Mouse (Mus musculus): ENCODE data around the gene Ren1.

Ren1 gene

DNA sequence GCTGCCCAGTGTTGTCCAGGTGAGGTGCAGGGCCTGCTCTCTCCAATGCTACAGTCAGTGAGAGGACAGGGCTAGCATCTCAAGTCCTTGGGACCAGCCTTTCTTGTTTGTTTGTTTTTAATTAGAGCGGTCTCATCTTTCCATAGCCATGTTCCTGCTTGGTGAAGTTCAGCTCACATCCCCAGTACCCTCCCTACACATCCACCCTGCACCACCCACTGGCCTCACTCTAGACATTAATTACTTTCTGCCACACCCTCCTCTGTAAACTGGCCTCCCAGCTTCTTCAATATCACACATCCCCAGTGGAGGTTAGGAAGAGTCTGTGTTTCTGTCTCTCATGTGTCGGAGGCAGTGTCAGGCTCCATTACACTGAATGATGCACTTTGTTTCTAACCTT is 6.0 kb upstream of the Ren1 start:
- DNase-seq (ENCODE audit: low read depth, low spot score): no peak

DNA sequence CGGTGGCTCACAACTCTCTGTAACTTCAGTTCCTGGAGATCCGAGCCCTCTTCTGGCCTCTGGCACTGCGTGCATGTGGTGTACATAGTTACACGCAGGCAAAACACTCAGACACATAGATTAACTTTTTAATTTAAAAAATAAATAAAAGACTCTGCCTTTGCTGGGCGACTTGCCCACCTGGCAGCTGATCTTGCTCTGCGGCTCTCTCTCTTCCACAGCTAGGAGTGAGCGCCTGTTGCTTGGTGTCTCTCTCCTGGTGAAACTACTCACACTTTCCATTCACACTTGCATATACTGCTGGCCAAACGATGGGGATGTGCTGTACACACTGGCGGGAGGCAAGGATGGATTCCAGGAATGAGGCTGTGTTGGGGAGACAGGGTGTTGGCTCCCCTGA is 3.8 kb upstream of the Ren1 start:
- DNase-seq (ENCODE audit: low read depth, low spot score): no peak

DNA sequence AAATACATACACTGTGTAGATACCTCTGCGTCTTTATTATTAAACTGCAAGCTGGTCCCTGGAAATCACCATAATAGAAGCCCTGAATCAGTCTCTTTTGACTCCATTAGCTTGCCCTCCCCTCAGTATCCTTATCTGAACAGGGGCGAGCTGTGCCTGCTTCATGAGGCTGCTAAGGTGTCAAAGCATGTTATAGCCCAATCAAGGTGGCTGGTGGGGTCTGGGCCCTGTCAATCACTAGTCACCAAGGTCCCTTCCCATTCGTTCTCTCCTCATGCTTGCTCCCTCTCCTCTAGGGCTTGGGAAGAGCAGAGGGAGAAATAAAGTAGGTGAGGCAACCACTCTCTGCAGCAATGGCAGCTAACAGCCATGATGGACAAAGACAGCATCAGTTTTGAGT is 3.1 kb upstream of the Ren1 start:
- no peak for DNase-seq (ENCODE audit: low read depth, low spot score)

DNA sequence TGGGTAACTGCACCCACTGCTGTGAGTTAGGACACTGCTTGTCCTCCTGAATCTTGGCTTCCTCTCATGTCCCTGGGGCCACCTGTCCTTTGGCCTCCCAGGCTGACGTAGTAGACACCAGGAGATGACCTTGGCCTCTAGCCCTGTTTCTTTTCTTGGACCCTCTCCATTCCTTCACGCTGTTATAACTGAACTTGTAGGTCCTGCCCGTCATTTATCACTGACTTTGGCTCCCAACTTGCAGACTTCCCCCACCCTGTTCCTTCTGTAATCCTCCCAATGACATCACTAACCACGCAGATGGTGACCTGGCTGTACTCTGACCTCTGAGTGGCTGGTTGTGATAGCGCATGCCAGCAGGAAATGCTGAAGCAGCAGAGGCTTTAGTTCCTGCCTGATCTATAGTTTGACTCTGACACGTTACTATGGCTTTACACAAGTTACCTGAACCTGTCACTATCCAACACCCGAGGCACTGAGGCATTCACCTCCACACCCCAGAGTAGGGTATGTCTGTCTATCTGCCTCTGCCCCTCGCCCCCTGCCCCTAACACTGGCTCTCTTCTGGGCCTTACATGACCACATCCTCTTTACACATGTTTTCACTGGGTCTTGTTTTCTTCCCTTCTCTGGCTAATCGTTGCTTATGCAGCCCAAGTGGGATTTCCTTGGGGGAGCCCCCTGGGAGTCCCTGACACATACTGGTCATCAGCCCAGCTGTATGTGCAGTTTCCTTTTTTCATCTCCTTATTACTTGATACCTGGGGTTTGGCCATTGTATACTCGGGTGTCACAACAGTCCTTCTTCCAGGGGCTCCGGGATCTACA is 2.4 kb upstream of the Ren1 start:
- no peak for DNase-seq (ENCODE audit: low read depth, low spot score)

DNA sequence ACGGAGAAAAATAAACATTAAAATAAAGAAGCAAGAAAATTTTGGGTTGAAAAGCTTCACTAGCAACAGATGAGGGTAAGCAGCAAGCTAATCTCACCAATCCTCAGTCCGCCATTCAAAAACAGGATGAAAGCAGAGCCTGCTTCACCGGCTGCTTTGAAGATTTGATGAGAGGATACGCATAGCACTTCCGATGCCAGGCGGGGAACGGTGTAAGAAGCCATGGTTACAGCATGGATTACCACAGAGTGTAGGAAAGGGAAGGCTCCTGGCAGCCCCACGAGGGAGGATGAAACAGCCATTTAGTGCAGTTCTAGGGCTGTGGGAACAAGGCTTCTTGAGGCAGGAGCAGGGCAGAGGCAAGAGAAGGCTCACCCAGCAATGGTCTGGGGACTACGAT is 1.5 kb downstream of the Ren1 start:
- no peak for DNase-seq (ENCODE audit: low read depth, low spot score)

DNA sequence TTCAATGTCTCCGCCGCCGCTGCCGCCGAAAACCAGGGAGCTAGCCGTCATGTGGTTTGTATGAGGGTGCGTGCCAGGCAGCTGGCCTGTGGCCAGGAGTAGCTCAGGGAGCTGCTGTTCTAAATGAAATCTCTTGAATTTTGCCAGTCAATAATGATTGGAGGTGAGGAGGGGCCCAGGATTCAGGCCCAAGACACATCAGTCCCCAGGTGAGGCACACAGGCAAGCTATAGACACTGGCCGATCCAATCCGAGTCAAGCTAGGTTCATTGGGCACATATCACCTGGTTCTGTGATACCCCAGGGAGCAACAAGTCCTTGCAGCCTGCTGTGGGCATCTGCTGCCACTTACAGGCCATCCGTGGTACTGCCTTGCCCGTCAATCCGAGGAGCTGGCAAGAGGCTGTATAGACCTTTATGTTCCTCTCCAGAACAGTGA is 3.1 kb downstream of the Ren1 start:
- no peak for DNase-seq (ENCODE audit: low read depth, low spot score)

DNA sequence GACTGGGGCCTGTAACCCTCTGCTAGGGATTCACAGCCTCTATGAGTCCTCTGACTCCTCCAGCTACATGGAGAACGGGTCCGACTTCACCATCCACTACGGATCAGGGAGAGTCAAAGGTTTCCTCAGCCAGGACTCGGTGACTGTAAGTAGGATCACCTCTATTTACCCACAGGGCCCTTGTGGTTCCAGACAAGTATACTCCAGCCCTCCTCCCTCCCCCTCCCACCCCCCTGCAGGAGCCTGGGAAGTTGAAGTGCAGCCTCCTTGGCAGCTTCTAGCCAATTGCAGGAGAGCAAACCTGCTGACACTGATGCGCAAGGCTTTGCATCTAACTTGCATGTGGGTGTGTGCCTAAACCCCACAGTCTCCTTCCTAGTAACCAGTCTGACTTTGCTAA is 5.2 kb downstream of the Ren1 start:
- no peak for DNase-seq (ENCODE audit: low read depth, low spot score)

DNA sequence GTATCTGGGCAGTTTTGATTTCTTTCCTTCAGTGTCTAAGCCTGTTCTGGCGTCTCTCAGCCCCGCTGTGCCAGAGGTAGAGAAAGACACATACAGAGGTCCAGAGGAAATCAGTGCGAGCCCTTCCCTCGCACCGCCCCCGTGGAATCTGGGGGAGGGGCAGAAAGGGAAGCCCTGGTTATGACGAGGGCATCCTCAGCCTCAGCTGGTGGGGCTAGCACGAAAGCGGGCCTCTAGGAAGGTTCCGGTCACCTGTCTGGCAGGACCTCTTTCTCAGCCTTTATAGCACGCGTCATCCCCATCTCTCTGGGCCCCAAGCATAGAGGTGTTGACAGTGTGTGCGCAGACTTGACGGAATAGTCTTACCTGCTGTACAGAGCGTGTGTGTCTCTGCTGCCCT is 5.6 kb downstream of the Ren1 start:
- DNase-seq (ENCODE audit: low read depth, low spot score): no peak

DNA sequence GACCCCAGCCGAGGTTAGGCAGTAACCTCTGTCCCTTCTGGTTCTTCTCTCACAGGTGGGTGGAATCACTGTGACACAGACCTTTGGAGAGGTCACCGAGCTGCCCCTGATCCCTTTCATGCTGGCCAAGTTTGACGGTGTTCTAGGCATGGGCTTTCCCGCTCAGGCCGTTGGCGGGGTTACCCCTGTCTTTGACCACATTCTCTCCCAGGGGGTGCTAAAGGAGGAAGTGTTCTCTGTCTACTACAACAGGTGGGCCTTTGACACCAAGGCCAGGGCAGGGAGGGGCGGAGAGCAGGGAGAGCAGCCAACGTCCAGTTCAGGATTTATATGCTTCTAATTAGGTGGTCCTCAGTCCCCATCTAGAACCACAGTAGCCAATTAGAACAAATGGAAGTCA is 6.0 kb downstream of the Ren1 start:
- DNase-seq (ENCODE audit: low read depth, low spot score): no peak

DNA sequence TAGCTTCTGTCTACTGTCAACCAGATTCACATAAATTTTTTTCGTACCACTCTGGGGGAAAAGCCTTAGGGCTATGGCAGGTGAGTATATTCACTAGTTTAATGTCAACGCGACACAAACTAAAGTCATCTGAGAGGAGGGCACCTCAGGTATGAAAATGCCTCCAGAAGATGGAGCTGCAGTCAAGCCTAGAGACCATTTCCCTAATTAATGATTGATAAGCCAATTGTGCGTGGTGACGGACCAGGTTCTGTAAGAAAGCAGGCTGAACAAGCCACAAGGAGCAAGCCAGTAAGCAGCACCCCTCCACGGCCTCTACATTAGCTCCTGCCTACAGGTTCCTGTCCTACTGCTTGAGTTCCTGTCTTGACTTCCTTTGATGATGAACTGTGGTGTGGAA is 10.7 kb downstream of the Ren1 start:
- DNase-seq (ENCODE audit: low read depth, low spot score): no peak

DNA sequence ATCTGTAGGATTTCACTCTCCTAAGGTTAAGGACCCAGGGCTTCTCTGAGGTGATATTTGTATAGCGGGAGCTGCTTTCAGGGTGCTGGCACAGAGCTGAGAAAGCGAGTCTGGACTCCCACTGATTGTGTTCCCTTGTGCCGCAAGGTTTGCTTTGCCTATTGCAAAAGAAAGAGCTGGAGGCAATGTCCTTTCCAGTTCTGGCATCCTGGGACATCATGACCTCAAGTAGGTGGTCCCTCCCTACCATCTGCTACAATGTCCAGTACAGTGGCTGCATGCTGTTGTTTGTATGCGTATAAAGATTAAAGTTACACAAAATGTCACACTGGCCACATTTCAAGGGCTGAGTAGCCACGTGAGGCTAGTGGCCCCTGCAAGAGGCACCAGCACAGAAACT is 11.8 kb downstream of the Ren1 start:
- DNase-seq (ENCODE audit: low read depth, low spot score): no peak

DNA sequence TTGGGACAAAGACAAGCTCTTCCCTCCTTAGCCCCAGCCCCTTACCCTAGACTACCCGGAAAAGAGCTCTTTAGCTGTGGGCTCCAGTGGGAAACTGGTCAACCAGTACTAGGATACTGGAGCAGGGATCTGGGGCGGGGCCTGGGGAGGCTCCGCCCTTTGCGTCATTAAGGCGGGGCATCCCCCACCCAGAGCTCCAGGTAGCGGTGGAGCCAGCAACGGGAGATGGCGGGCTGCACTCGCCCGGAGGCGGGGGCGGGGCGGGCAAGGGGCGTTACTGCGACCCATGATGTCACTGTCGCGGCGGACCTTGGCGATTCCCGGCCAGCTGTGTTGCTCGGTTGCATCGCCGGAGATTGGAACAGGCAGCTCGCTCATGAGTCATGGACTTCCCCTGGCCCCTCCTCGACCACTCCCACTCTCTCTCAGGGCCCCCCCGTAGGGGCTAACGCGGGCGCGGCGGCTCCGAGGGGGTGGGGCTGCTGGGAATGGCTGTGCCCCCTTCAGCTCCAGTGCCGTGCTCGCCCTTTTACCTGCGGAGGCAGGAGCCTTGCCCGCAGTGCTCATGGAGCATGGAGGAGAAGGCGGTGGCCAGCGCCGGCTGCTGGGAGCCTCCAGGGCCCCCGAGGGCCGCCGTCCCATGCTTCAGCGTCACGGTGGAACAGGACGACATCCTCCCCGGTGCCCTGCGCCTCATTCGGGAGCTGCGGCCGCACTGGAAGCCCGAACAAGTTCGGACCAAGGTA is 13.1 kb downstream of the Ren1 start, which contains the start of gene Etnk2:
TSS of gene Etnk2 (plus strand) at position 297 of the 746 bp plus-strand sequence.
- no peak for DNase-seq (ENCODE audit: low read depth, low spot score)

DNA sequence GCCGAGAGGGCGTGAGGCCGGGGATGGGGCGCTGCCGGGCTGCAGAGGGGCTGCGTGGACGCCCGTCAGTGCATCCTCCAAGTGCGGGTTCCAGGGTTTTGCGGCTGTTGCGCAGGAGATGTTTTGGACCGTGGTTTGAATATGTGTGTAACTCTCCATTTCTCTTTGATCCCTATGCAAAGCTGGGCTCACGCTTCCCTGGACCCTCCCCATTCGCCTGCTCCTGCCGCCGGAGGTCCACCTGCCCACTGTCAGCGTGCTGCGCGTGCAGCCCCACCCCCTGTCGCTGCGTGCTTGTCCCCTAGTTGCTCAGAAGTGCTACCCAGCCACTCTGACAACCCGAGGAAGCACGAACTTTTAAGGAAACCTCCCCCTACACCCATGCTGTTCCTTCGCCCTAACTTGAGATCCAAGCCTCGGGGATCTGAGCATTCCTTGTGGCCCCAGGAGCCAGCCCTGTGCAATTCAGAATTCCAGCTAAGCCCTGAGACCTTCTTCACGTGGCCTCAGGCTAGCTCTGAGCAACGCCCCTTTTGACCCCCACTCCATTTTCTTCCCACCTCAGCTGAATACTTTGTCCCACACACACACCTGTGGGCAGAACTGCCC is 13.8 kb downstream of the Ren1 start:
- no peak for DNase-seq (ENCODE audit: low read depth, low spot score)

DNA sequence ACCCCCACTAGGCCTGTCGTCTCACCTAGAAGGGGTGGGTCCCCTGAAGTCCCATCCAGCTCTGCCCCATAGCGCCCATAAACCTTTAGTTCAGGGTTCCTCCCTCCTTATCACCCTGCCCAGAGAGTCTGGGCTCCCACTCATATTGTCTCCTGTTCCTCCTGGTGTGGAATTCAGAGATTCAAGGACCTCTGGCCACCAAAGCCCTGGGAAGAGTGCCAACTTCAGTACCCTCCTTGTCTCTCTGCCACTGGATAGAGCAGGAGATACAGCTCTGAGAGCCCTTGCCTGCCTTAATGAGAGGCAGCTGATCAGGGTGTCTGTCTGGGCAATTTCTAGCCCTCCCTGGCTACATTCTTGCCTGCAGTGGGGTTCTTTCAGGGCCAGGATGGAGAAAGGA is 14.6 kb downstream of the Ren1 start:
- no peak for DNase-seq (ENCODE audit: low read depth, low spot score)

DNA sequence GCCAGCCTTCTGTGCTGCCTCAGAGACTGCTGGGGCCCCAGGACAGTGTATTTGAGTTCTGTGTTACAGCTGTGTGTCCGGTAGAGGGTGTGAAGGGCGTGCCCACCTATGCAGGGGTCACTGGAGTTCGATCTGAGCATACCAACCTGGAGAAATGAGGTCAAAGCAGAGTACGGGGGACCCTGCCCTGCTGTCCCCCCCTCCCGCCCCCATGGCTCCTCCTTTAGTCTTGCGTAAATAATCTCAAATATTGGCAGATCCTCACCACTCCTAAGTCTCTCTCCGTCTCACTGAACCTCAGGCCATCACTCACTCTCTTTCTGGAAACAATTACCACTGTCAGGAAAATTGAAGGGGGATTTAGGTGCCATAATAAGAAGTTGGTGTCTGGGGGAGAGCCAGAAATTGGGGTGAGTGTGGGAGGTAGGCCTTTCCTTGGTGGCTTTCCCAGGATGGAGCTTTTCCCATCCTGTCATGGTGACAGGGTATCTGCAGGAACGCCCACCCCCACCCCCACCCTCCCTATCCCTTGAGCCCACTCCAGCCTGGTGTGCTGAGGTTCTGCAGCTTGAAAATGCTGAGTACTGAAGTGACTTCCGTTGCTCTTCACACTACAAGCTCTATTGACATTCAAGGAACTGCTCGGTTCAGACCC is 16.8 kb downstream of the Ren1 start:
- DNase-seq (ENCODE audit: low read depth, low spot score): no peak

DNA sequence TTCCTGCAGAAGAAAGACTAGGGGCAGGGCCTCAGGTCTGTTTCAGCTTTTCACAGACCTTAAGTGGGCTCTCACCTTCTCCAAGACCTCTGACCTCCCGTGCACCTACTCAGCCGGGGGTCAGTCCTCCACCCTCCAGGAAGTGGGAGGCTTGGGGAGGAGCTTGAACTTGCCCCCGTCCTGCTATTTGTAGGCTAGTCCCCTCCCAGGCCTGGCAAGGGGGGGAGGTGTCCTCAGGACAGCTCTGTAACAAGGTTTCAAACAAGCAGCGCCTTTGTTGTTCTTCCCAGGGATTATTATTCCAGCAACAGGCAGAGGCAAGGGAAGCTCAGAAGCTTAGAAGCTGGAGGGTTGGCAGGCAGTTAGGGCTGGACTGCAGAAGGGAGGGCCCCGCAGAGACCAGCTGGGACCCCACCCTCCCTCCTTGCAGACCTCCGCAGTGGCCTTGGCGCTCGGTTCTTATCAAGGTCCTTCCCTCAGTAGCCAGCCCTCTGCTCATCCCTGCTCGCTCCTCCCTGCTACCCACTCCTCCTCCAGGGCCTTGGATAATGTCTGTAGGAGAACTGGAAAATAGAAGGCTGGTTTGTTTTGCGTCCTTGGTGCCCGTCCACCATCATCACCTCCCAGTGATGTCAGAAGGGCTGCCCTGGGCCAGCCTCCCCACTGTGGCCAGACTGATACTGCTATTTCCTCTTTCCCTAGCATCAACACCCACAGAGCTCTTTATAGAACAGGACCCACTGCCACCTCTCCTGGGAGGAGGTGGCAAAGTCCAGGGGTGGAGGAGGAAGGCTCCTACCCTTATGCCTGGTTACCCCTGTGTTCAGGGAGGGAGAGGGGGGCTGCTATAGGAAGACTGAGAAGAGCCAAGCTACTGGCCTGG is 17.5 kb downstream of the Ren1 start:
- DNase-seq (ENCODE audit: low read depth, low spot score): no peak

DNA sequence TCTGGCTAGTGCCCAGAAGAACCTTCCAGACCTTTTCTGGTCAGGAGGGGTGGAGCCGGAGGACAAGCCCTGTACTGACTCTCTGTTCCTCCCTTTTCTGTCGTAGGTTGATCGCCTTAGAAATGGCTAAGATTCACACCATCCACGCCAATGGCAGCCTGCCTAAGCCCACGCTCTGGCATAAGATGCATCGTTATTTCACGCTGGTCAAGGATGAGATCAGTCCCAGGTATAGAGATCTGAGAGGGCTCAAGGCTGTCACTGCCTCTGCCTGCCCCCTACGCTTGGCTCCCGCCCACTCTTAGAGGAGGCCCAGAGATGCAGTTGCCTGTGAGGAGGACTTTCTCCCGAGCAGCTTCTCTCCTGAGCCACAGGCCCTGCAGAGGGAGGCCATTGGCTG is 18.3 kb downstream of the Ren1 start:
- no peak for DNase-seq (ENCODE audit: low read depth, low spot score)

DNA sequence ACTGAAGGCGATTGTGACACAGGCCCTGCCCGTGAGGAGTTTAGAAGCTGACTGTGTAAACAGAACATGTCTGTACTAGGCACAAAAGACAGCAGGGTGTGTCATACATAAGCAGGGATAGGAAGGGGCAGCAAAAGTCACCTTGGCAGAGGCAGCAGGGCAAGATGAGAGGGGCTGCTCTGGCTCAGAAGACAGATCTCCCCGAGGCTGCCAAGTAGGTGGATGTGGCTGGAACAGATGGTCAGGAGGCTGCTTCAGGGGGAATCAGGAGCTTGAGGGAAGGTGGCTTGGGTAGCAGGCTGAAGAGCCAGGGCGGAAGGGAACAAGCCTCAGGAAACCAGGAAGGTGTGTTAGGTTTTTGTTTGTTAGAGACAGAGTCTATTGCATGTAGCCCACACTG is 20.0 kb downstream of the Ren1 start:
- no peak for DNase-seq (ENCODE audit: low read depth, low spot score)

DNA sequence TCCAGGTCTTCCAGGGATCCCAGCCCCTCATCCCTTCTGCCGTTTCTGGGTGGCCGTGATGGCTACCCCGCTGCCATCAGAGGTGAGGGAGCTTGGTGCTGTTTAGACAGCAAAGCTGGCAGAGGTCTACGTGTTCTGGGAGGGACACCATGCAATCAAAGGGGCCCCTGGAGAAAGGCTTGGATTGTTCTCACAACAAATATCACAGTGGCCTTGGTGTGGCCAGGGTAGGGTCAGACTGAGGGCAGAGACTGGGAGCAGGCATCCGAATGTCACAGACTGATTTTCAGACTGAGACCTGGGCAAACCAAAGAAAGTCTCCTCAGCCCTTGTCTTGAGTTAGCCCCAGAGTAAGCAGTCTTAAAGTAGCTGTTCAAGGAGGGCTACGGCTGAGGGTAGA is 21.1 kb downstream of the Ren1 start:
- DNase-seq (ENCODE audit: low read depth, low spot score): no peak

DNA sequence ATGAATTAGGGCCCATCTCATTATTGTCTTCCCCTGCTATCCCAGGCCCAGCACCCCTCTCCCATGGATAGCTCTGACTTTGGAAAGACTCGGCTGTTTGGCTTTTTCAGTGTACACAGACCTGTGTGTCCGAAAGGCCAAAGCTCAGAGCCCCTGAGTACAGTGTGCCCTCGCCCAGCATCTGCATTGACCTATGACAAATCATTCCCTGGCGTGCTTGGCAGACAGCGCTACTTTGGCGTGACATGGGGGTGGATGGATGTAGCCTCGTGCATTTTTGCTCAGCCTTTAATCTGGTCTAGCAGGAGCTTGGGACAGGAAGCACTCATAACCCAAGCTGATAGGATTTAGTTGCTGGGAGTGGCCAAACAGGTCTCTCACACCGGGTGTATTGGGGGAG is 21.8 kb downstream of the Ren1 start:
- no peak for DNase-seq (ENCODE audit: low read depth, low spot score)

DNA sequence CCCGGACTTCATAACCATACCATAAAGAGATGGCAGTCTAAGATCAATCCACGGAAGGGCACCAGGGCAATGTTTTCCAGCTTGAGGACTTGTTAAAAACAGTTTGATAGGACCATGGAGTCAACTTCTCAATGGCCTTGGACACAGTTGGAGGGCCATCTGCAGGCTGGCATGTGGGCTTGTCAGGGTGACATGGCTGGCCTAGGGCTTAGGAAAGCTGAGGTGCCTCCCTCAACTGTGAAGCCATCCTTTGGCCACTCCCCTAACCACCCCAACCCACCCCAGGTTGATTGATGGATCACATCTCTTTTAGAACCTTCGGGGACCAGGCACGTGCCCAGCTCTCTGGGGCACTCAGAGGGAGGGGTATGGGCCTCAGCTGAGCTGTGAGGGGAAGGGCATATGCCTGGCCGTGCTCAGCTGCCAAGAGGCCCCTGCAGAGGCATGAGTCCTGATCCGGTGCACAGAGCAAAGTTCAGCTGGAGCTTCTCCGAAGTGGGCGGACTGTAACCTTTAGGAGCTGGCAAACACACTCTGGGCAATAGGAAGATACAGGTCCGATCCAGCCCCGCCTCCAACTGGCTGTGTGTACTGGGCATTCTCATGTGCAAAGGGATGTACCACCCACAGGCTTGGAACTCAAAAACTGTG is 25.5 kb downstream of the Ren1 start:
- no peak for DNase-seq (ENCODE audit: low read depth, low spot score)

All from c-Kit-negative CD71-positive TER-119-positive erythroid progenitor cells, embryonic 14.5 days (primary cell).